Mouse (Mus musculus) midbrain, embryonic 12.5 days (tissue): Measurements from ENCODE around the gene Dnajc3. TPM values are rescaled to one million over a fixed set of nuclear protein-coding genes. Genes with fewer than 3 reads are reported as not detected.

Experiments used
- ATAC-seq: fragments of 200-750 bp; cut with Nextera tagmentation; 2 replicates; pipeline ENCODE4 v1.8.0; 2017; ENCODE audit warnings: low read depth, moderate TSS enrichment, moderate library complexity; ENCODE audit not compliant: low FRiP score
- H3K27ac ChIP-seq: fragments of 300-500 bp; sonication (generic); replicated peaks from 2 replicates; pipeline ENCODE4 v1.5.1; 2016; ENCODE audit warnings: mild to moderate bottlenecking
- H3K27me3 ChIP-seq: fragments of 300-500 bp; sonication (generic); 2 replicates; pipeline ENCODE4 v1.6.1; 2016; ENCODE audit warnings: mild to moderate bottlenecking
- H3K36me3 ChIP-seq: fragments of 300-500 bp; sonication (generic); 2 replicates; pipeline ENCODE4 v1.6.1; 2016
- H3K4me1 ChIP-seq: fragments of 300-500 bp; sonication (generic); 2 replicates; pipeline ENCODE4 v1.6.1; 2016
- H3K4me2 ChIP-seq: fragments of 300-500 bp; sonication (generic); replicated peaks from 2 replicates; pipeline ENCODE4 v1.6.1; 2016; ENCODE audit warnings: mild to moderate bottlenecking, moderate library complexity
- H3K4me3 ChIP-seq: fragments of 300-500 bp; sonication (generic); 2 replicates; pipeline ENCODE4 v1.5.1; 2016; ENCODE audit warnings: mild to moderate bottlenecking
- H3K9ac ChIP-seq: fragments of 300-500 bp; sonication (generic); replicated peaks from 2 replicates; pipeline ENCODE4 v1.6.1; 2016; ENCODE audit warnings: mild to moderate bottlenecking, moderate library complexity
- H3K9me3 ChIP-seq: fragments of 300-500 bp; sonication (generic); 2 replicates; pipeline ENCODE4 v1.6.1; 2016; ENCODE audit warnings: mild to moderate bottlenecking
- WGBS: fragments of 180-500 bp; shearing (Covaris S2); methylation state at CpG from one replicate; pipeline ENCODE4 v1.1.7; 2016; 5-methylcytosine and 5-hydroxymethylcytosine counted together
- polyA plus RNA-seq: library from polyadenylated mRNA; unstranded; fragments of >200 nt; fragmentation: Nextera tagmentation; extraction: Ambion mirVana; gene quantifications from 2 replicates; pipeline ENCODE4 v1.2.1, GENCODE M21; 2016

Gene Dnajc3
- polyA plus RNA-seq, 1 experiment from 2014 or later, result 23.8 TPM

DNA sequence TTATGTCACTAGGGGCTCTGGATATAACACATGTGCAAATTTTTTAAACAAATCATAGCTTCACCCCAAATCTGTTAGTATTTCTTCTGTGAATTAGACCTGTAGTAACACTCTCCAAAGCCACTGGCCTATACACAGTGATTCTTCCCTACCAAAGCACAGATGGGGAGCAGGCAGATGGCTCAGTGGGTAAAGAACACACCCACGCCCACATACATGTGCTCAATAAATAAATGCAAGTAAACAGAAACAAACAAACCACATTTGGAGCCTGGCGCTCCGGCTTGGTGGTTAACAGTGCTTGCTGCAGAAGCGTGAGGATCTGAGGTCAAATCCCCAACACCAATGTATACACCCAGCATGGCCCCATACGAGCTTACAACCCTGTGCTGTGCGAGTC lies 26.3 kb upstream of the Dnajc3 start:
- H3K4me2 ChIP-seq, result no peak overlapping the region
- no peak overlapping the region for H3K9ac ChIP-seq
- H3K36me3 ChIP-seq, result peaks cover 84% of the 10 kb centered on the region
- no peaks in the 10 kb centered on the region for H3K4me1 ChIP-seq
- H3K27me3 ChIP-seq, result no peaks in the 10 kb centered on the region
- H3K9me3 ChIP-seq, result no peaks in the 10 kb centered on the region
- no peak overlapping the region for H3K27ac ChIP-seq
- no peak overlapping the region for H3K4me3 ChIP-seq
- 91% methylated on average over 6 of the region's 6 CpGs for WGBS
- ATAC-seq, result no peak

DNA sequence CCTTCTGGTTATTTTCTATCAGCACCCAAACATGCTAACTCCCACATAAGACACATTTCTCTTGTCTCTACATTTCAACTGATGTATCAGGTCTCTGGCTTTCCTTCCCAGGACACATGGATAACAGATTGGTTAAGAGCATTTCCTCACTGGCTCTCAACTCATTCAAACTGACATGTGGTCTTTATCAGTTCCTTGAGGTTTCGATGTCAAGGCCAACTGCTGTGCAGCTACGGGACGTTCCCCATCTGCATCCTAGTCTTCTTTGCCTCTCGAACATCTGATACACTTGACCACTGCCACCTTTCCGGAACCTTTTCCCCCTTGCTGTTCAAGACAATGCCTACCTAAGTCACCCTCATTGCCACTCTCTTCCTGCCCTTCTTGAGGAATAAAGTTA lies 24.1 kb upstream of the Dnajc3 start:
- H3K4me3 ChIP-seq, result no peak overlapping the region
- peaks cover 75% of the 10 kb centered on the region for H3K36me3 ChIP-seq
- no peaks in the 10 kb centered on the region for H3K27me3 ChIP-seq
- WGBS, result 82% methylated on average over 5 of the region's 5 CpGs
- no peak overlapping the region for H3K27ac ChIP-seq
- H3K9ac ChIP-seq, result no peak overlapping the region
- no peak overlapping the region for H3K4me2 ChIP-seq
- no peaks in the 10 kb centered on the region for H3K9me3 ChIP-seq
- ATAC-seq, result no peak
- H3K4me1 ChIP-seq, result no peaks in the 10 kb centered on the region

DNA sequence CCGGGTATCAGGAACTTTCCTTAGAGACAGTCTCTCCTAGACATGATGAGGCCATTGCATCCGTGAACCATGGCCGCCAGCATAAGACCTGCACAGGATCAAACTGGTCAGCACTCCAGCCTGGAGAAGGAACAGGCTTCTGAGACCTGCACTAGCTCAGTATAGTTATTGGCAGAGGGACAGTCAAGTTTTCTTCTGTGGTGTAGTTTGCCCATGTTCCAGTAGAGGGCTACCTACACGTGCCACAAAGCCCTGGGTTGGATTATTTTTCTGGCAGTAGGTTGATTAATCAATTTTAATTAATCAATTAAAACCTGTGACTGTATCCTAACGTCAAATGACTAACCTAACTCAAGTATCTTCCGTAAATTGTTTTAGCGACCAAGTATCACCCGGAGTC lies 18.8 kb upstream of the Dnajc3 start:
- H3K4me2 ChIP-seq, result no peak overlapping the region

DNA sequence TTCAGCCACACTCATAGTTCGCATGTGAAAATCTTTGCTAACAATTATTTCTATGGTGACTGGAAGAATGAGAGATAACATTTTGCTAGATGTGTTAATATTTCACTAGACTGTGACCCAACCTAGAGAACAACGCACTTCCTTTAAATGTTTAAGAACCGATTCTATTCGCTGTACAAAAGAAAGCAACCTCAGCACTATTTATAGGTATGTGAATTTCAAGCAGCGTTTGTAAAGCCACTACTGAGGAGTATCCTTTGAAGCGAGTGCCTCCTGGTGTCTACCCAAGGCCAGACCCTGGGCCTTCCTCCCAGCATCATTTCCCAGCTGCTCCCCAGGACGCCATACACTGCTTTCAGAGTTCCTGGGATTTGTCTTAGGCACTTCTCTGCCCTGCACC lies 17.1 kb upstream of the Dnajc3 start:
- peaks cover 15% of the 10 kb centered on the region for H3K27me3 ChIP-seq
- no peaks in the 10 kb centered on the region for H3K9me3 ChIP-seq
- H3K36me3 ChIP-seq, result peaks cover 15% of the 10 kb centered on the region; the same call in 1 of the 2 replicates
- H3K9ac ChIP-seq, result no peak overlapping the region
- no peak for ATAC-seq
- H3K4me1 ChIP-seq, result peaks cover 35% of the 10 kb centered on the region
- H3K4me3 ChIP-seq, result no peak overlapping the region
- H3K4me2 ChIP-seq, result no peak overlapping the region
- H3K27ac ChIP-seq, result no peak overlapping the region
- 72% methylated on average over 7 of the region's 7 CpGs for WGBS

More for the DNA sequence above, 18.8 kb upstream of the Dnajc3 start:
- 71% methylated on average over 8 of the region's 8 CpGs for WGBS
- Histone ChIP-seq H3K27me3 (peaks cover 15% of the 10 kb centered on the region), H3K4me1 (peaks cover 32% of the 10 kb centered on the region), H3K4me3 (no peak overlapping the region), H3K9me3 (no peaks in the 10 kb centered on the region), H3K9ac (no peak overlapping the region), H3K27ac (no peak overlapping the region), H3K36me3 (peaks cover 32% of the 10 kb centered on the region)
- ATAC-seq, result no peak

DNA sequence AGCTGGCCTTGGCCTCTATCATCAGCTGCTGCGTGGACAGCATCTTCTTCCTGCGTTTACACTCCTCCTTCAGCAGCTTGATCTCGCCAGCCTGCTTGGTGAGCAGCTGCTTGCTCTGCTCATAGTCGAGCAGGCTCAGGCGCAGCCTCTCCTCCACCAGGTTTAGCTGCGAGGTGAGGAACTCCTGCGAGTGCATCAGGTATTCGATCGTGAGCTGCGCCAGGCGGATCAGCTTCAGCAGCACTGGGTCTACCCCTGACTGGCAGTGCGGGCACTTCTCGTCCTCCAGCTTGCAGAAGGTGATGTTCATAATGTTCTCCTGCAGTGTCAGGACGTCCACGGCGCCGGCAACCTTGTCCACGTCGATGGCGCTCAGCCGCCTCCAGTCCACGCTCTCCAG lies 15.5 kb upstream of the Dnajc3 start:
- no peak for ATAC-seq

DNA sequence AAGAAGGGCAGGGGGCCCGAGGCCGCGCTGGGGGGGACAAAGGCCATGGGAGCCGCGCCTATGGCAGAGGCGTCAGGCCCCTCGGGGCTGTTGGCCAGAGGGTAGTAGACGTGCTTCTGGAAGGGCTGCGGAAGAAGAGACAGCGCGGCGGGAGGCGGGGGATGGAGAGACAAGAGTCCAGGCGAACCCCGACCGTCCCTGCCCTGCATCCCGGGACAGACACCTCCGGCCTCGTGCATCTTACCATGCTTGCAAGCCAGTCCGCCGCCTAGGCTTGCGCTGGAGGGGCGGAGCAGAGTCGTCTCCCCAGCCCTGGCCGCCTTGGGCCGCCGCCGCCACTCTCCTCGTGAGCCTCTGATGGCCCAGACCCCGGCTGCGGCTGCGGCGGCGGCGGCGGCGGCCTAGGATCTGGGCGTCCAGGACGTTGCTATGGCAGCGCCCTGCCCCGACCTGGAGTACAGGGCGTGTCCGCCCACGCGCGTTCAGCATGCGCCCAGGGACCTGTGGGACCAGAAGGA lies 15.1 kb upstream of the Dnajc3 start:
- Histone ChIP-seq H3K27ac (no peak overlapping the region), H3K27me3 (peaks cover 18% of the 10 kb centered on the region), H3K36me3 (peaks cover 6% of the 10 kb centered on the region; the same call in 1 of the 2 replicates), H3K9ac (peak overlapping the region; percentile 63), H3K9me3 (no peaks in the 10 kb centered on the region), H3K4me1 (peaks cover 38% of the 10 kb centered on the region), H3K4me3 (peak overlapping the region; percentile 47), H3K4me2 (peak overlapping the region; percentile 86)
- ATAC-seq, result peak; percentile 57
- WGBS, result under 1% methylated on average over 47 of the region's 47 CpGs

More for the DNA sequence above, 15.5 kb upstream of the Dnajc3 start:
- H3K4me3 ChIP-seq, result peak overlapping the region; percentile 47
- 27% methylated on average over 22 of the region's 22 CpGs for WGBS
- no peak overlapping the region for H3K27ac ChIP-seq
- H3K4me1 ChIP-seq, result peaks cover 38% of the 10 kb centered on the region
- peaks cover 18% of the 10 kb centered on the region for H3K27me3 ChIP-seq
- peak overlapping the region; percentile 63 for H3K9ac ChIP-seq
- peaks cover 10% of the 10 kb centered on the region; the same call in 1 of the 2 replicates for H3K36me3 ChIP-seq
- peak overlapping the region; percentile 86 for H3K4me2 ChIP-seq
- H3K9me3 ChIP-seq, result no peaks in the 10 kb centered on the region

DNA sequence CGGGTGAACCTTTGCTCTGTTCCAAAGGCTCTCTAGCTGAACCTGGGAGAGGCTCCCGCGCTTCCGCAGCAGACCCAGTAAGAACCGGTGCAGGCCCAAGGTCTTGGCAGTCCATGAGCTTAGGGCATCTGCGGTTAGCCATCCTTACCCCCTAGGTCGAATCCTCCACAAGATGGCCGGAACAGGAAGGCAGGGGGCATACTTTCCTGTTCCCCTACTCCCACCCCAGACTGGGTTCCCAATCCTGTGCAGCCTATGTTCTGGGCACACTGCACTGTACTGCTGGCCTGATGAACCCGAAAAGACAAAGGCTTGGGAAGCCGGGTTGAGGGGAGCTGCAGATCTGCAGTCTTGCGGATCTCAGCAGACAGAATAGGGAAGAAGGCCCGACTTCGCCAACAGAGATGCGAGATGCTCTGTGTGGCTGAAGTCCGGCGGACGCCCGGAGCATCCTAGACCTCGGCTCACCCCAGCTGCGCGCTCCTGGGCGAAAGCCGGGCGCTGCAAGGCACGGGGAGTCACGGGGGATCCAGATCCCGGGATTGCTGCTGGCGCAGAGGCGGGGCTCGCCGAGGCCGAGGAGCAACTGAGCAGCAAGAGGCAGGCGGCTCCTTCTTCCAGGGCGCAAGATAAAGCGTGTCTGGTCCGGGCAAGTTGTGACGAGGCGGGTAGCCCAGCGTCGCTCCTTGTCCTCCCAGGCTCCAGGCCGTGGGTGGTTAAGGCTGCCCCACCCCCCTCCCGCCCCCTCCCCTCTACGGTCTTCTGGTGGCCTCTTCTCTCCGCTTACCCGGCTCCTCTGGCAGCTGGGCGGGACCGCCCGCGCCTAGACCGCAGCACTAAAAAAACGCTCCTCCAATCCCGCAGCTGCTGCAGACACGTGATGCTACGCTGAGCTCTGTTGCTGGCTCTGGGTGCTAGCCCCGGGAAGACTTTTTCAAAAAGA lies 12.8 kb upstream of the Dnajc3 start, which contains the start of gene Dzip1:
Dzip1 (minus strand) TSS at position 788 of the 943 bp plus-strand sequence.
- peak within 1 kb of the TSS; percentile 66 for H3K4me3 ChIP-seq
- H3K27me3 ChIP-seq, result peaks cover 18% of the 10 kb centered on the region
- WGBS, result under 1% methylated on average over 55 of the region's 55 CpGs
- H3K4me1 ChIP-seq, result peaks cover 38% of the 10 kb centered on the region
- ATAC-seq, result peak; percentile 92
- H3K9me3 ChIP-seq, result no peaks in the 10 kb centered on the region
- no peaks in the 10 kb centered on the region for H3K36me3 ChIP-seq
- H3K9ac ChIP-seq, result peak within 1 kb of the TSS; percentile 88
- peak within 1 kb of the TSS; percentile 86 for H3K4me2 ChIP-seq
- H3K27ac ChIP-seq, result peak within 1 kb of the TSS; percentile 93

DNA sequence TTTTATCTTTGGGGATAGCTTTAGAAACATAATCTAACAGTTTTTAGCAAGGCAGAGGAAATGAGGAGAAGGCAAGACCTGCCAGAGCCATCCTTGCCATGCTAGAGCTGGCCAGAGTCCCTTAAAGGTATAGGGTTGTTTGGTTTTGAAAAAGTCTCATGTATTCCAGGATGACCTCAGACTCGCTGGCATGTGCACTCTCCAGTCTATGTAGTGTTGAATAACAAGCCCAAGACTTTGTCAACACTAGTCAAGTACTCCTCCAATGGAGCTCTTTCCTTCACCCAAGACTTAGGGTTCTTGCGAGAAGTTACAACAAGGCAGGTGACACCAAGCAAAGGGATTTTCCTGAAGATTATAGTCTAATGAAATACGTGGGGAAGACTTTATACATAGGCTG lies 9.2 kb upstream of the Dnajc3 start:
- Histone ChIP-seq H3K4me2 (no peak overlapping the region), H3K9ac (no peak overlapping the region), H3K36me3 (no peaks in the 10 kb centered on the region), H3K27ac (no peak overlapping the region), H3K4me1 (peaks cover 10% of the 10 kb centered on the region), H3K4me3 (no peak overlapping the region), H3K27me3 (peaks cover 4% of the 10 kb centered on the region; the same call in 1 of the 2 replicates), H3K9me3 (no peaks in the 10 kb centered on the region)
- no peak for ATAC-seq
- 88% methylated on average over 3 of the region's 3 CpGs for WGBS

DNA sequence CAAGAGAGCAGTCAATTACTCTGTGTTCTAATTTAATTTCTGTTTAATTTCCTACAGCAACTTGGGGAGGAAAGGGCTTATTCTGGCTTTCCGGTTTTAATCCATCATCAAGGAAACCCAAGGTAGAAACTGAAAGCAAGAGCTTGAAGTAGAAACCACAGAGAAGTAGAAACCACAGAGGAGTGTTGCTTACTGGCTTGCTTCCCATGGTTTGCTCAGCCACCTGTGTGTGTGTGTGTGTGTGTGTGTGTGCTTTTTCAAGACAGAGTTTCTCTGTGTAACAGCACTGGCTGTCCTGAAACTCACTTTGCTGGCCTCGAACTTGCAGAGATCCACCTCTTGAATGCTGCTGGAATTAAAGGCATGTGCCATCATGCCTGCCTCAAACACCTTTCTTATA lies 8.0 kb upstream of the Dnajc3 start:
- Histone ChIP-seq H3K4me3 (no peak overlapping the region), H3K9ac (no peak overlapping the region), H3K36me3 (no peaks in the 10 kb centered on the region), H3K27me3 (peaks cover 4% of the 10 kb centered on the region; the same call in 1 of the 2 replicates), H3K4me2 (no peak overlapping the region), H3K9me3 (no peaks in the 10 kb centered on the region), H3K27ac (no peak overlapping the region), H3K4me1 (peaks cover 6% of the 10 kb centered on the region)
- 89% methylated on average over 2 of the region's 2 CpGs for WGBS
- no peak for ATAC-seq

DNA sequence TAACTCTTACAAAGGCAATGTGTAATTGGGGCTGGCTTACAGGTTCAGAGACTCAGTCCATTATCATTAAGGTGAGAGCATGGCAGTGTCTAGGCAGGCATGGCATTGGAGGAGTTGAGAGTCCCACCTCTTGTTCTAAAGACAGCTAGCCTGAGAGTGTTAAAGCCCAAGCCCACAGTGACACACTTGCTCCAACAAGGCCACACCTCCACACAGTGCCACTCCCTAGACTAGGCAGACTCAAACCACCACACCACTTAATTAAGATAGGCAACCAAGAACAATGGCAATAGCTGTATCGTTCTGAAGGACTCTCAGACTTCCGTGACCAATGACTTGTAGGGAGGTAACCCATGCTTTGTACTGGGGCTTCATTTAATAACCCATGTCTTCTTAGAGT lies 7.0 kb upstream of the Dnajc3 start:
- no peak for ATAC-seq

DNA sequence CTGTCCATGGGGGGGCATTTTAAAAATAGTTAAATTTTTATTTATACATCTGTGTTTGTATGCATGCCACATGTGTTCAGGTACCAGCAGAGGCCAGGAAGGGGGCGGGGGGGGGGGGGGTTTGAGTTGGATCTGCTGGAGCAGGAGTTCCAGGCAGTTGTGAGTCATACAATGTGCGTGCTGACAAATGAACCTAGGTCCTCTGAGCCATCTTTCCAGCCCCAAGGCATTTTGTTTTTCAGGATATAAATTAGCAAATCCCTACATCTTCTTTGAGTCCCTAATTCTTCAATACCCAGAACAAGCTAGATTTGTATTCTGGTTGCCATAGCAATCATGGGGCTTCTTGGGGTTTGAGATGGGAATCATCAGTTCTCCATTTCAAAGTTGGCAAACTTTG lies 6.6 kb upstream of the Dnajc3 start:
- H3K27ac ChIP-seq, result no peak overlapping the region
- no peak overlapping the region for H3K4me3 ChIP-seq
- H3K4me1 ChIP-seq, result no peaks in the 10 kb centered on the region
- 94% methylated on average over 1 of the region's 2 CpGs for WGBS
- no peaks in the 10 kb centered on the region for H3K36me3 ChIP-seq
- no peak overlapping the region for H3K9ac ChIP-seq
- ATAC-seq, result no peak
- no peaks in the 10 kb centered on the region for H3K9me3 ChIP-seq
- no peak overlapping the region for H3K4me2 ChIP-seq
- peaks cover 1% of the 10 kb centered on the region; the same call in 1 of the 2 replicates for H3K27me3 ChIP-seq

More for the DNA sequence above, 7.0 kb upstream of the Dnajc3 start:
- no peak overlapping the region for H3K27ac ChIP-seq
- H3K27me3 ChIP-seq, result peaks cover 3% of the 10 kb centered on the region; the same call in 1 of the 2 replicates
- no peaks in the 10 kb centered on the region for H3K36me3 ChIP-seq
- no peak overlapping the region for H3K9ac ChIP-seq
- H3K9me3 ChIP-seq, result no peaks in the 10 kb centered on the region
- no peak overlapping the region for H3K4me3 ChIP-seq
- H3K4me2 ChIP-seq, result no peak overlapping the region
- WGBS, result 80% methylated on average over 2 of the region's 2 CpGs
- peaks cover 3% of the 10 kb centered on the region for H3K4me1 ChIP-seq

DNA sequence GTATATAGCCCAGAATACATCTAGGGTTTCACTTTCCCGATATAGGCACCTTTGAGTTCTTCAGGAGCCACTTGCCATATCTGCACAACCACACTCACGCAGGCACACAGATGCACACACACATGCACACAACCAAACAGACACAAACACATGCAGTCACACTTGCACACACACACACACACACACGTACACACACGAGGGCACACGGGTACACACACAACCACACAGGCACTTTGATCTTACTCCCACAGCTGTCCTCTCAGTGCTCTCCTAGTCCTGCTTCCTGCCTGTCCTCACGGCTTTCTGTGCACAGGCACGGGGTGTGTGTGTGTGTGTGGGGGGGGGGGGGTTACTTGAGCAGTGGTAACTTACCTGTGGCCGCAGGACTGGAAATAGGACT lies 4.8 kb upstream of the Dnajc3 start:
- H3K27me3 ChIP-seq, result peaks cover 4% of the 10 kb centered on the region; the same call in 1 of the 2 replicates
- ATAC-seq, result no peak
- 72% methylated on average over 8 of the region's 8 CpGs for WGBS

More for the DNA sequence above, 4.8 kb upstream of the Dnajc3 start:
- no peaks in the 10 kb centered on the region for H3K36me3 ChIP-seq
- no peak overlapping the region for H3K4me3 ChIP-seq
- no peak overlapping the region for H3K9ac ChIP-seq
- H3K9me3 ChIP-seq, result no peaks in the 10 kb centered on the region
- H3K4me2 ChIP-seq, result no peak overlapping the region
- H3K4me1 ChIP-seq, result no peaks in the 10 kb centered on the region; the same call in 1 of the 2 replicates
- H3K27ac ChIP-seq, result no peak overlapping the region
